Mouse (Mus musculus): ENCODE measurements around the gene Cenpp.

The Cenpp gene

GRCm38 (mm10) chr13:49652481-49653179 is at the start of gene Cenpp, which contains the start of gene Nol8:
Gene Cenpp, minus strand, starts transcription at chr13:49652785.
Gene Nol8, plus strand, starts transcription at chr13:49653078.
- DNase-seq (ENCODE audit: low spot score), result peak; percentile 100

GRCm38 (mm10) chr13:49691056-49691455 is 38.5 kb upstream of the Cenpp start:
- no peak for DNase-seq (ENCODE audit: low spot score)

- DNase-seq (ENCODE audit: low spot score), result no peak
Observed at GRCm38 (mm10) chr13:49684266-49684665, 31.7 kb upstream of the Cenpp start.

GRCm38 (mm10) chr13:49682233-49682846 is 29.8 kb upstream of the Cenpp start:
- no peak for DNase-seq (ENCODE audit: low spot score)

GRCm38 (mm10) chr13:49681351-49682232 is 29.0 kb upstream of the Cenpp start, which contains the start of gene Iars:
Gene Iars, plus strand, starts transcription at chr13:49682100.
- DNase-seq (ENCODE audit: low spot score), result peak; percentile 98

DNA sequence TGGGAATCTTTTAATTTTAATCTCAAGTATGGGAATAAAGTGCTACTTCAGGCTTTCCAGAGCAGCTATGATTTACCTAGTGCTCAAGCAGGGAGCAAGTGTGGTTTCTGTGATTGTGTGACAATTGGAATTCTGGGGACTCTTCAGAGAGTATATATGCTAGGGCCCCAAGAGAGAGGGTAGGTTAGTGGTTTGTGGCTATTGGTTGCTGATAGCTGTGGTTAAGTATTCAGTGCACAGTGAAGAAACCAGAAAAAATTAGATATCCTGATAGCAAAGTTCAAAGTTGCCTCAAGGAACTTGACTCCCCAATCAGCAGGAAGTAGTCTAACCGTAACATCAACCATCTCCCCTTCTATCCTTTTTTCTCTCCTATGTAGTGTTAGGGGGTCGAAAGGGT is 25.2 kb upstream of the Cenpp start:
- DNase-seq (ENCODE audit: low spot score), result no peak

- DNase-seq (ENCODE audit: low spot score), result no peak
Observed at GRCm38 (mm10) chr13:49653180-49653541, 576 bp upstream of the Cenpp start.

- no peak for DNase-seq (ENCODE audit: low spot score)
Observed at GRCm38 (mm10) chr13:49651781-49652351, 719 bp downstream of the Cenpp start.

- no peak for DNase-seq (ENCODE audit: low spot score)
Observed at GRCm38 (mm10) chr13:49651136-49651535, 1.4 kb downstream of the Cenpp start.

DNA sequence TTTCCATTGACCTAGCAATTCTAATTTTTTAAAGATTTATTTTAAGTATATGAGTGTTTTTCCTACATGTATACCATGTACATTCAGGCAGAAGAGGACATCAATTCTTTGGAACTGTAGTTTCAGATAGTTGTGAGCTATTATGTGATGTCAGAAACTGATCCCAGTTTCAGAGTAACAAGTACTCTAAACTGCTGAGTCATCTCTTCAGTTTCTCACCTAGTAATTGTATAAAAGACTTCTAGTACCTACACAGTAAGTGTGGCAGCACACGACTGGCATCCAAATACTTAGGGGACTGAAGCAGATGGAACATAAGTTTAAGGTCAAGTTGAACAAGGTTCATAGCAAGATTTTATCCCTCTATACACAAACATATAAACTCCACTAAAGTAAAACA is 6.6 kb downstream of the Cenpp start:
- no peak for DNase-seq (ENCODE audit: low spot score)

DNA sequence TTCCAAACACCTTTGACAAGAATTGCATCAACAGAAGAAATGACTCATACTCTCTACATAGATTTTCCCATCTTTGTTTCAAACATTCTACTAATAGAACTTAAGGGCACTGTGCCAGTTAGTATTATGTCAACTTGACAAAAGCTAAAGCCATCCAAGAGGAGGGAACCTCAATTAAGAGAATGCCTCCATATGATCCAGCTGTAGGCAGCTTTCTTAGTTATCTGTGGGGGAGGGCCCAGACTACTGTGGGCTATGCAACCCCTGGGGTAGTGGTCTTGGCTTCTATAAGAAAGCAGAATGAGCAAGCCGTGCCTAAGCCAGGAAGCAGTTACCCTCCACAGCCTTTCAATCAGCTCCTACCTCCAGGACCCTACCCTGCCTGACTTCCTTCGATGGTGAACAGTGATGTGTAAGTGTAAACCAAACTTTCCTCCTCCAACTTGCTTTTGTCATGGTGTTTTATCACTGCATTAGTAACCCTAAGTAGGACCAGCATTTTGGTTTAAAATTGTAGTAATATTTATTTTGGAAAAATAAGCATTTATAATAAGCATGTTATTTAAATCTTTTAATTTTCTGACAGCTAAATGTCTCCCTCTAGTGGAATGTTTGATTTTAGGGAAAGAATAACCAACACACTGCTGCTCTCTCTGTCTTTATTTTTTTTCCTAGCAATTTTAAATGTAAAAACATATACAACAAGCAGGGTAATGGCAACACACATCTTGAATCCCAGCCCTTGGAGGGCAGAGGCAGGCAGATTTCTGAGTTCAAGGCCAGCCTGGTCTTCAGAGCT is 7.7 kb downstream of the Cenpp start:
- peak; percentile 66 for DNase-seq (ENCODE audit: low spot score)

- DNase-seq (ENCODE audit: low spot score), result no peak
Observed at GRCm38 (mm10) chr13:49643669-49644362, 8.8 kb downstream of the Cenpp start.

DNA sequence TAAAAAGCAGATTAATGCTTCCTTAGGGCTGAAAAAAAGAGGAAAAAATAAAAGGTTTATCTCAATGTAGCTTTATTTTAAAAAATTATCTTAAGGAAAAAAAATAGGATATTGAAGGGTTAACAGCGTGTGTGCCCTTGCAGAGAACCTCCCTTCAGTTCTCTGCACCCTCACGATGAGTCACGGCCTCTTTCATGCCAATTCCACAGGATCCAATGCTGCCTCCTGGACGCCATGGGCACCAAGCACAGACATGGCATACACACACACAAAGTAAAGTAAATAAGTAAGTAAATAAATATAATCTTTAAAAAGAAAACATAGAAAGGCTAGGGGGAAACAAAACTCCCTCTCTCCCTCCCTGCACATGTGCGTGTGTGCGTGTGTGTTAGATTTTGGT is 9.9 kb downstream of the Cenpp start:
- no peak for DNase-seq (ENCODE audit: low spot score)

- no peak for DNase-seq (ENCODE audit: low spot score)
Observed at GRCm38 (mm10) chr13:49639965-49640364, 12.6 kb downstream of the Cenpp start.

GRCm38 (mm10) chr13:49629076-49629475 is 23.5 kb downstream of the Cenpp start:
- DNase-seq (ENCODE audit: low spot score), result no peak

- DNase-seq (ENCODE audit: low spot score), result no peak
Observed at GRCm38 (mm10) chr13:49628167-49628566, 24.4 kb downstream of the Cenpp start.

DNA sequence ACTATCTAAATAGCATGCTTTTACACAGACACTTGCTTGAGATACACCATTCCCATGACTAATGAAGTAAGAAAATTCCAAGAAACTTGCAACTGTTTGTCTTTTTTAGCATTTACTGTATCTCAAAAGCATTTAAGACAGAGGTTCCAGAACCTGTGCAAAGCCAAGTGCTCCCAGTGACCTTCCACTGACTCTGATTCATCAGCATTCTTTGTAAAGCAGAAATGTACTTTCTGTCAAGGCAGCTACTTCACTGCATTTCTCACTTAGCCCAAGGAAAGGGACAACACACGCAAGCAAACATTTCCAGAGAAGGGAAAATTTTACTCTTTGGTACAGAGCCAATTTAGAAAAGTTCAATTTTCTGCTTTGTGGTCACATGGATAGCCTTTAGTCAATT is 29.4 kb downstream of the Cenpp start:
- DNase-seq (ENCODE audit: low spot score), result no peak

GRCm38 (mm10) chr13:49618365-49618764 is 34.2 kb downstream of the Cenpp start:
- no peak for DNase-seq (ENCODE audit: low spot score)

GRCm38 (mm10) chr13:49617021-49617420 is 35.6 kb downstream of the Cenpp start:
- DNase-seq (ENCODE audit: low spot score), result no peak

GRCm38 (mm10) chr13:49608589-49609322 is 43.8 kb downstream of the Cenpp start:
- no peak for DNase-seq (ENCODE audit: low spot score)
